Mouse (Mus musculus): ENCODE data around the gene Nav2.
A peak's percentile ranks its signal among the peaks of the same experiment; 100 is the strongest.

The Nav2 gene

DNA sequence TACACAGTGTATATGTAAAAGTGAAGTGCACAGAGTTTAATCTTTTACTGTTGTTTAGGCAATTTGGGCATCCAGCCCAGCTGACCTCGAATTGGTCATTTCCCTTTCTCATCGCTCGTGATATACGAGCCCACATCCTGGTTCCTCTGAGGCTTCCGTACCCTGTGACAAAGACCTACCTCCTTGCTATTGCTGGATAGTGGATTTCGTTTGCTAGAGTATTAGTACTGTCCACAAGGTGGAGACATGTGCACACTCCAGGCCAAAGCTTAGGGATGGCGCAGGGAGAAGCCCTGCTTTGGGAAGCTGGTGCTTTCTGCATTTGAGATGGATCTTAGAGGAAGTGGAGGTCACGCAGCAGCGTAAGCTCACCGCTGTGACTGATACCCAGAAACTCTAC is 559.3 kb downstream of the Nav2 start:
- DNase-seq = no peak

DNA sequence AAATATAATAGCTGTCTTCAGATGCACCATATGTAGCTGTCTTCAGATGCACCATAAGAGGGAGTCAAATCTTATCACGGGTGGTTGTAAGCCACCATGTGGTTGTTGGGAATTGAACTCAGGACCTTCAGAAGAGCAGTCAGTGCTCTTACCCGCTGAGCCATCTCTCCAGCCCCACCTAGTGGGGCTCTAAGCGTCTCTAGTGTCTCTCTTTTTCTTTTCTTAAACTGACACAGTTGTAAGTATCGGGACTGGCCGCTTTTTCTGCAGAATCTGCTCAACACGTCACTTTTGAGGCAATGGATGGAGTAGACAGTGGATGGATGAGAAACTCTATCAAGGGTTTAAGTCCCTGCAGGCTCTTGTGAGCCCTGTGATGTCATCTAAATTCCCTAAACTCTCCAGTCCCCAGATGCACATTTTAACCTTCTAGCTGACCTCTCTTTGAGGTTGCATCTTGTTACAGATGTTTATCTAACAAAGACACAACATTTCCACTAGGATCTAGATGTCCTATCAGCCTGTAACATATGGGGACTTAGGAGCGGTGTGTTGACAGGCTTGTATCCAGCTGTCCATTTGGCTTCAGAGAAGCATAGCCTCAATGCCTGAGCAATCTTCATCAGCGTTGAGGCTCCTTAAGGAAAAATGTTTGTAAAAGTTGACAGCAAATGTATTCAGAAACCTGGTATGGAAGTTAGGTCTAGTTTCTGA is 560.1 kb downstream of the Nav2 start:
- DNase-seq = no peak

DNA sequence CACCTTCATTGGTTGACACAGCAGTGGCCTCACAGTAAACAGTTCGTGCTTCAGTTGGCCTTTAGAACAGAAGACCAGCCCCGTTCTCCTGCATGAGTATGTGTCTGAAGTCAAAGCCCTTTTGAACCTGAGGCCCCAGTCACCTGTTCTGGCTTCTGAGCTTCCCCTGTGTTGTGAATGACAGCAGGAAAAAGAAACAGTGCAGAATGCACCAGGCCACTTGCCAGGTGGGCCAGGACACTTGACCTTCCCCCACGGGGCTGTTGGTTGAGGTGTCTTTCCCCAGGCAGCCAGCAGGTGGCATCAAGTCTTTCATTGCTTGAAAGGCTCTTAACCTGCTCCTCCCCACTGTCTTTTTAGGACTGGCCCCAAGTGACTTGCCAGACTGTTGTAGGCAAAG is 562.8 kb downstream of the Nav2 start:
- DNase-seq = peak; percentile 53

DNA sequence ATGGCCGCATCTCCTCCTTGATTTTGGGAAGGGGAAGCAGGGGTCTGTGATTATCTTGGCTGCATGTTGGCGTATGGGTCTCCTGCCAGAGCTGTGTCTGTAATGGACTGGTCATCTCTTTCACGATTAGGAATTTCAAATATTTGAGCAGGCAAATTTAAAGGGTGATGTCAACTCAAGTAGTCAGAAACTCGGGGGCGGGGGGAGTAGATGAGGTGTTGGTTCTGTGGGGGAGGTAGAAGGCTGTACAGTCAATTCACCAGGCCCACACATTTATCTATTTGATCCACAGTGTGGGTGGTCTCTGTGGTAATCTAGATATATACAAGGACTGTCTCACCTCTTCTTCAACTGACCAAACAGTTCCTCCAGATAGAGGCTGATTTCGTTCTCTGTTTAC is 566.8 kb downstream of the Nav2 start:
- DNase-seq = no peak

DNA sequence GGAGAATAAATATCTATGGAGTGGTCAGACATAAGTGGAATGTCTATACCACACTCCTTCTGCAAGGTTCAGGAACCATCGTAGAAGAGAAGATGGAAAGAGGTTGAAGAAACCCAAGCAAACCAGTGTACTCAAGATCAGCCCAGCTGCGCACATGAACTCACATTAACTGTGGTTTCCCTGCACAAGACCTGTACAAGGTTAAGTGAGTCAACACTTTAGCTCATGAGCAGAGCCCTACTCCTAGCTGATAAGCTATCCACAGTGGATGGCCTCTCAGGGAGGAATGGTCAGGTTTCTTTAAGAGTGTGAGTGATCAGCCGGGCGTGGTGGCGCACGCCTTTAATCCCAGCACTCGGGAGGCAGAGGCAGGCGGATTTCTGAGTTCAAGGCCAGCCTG is 567.6 kb downstream of the Nav2 start:
- DNase-seq = no peak

DNA sequence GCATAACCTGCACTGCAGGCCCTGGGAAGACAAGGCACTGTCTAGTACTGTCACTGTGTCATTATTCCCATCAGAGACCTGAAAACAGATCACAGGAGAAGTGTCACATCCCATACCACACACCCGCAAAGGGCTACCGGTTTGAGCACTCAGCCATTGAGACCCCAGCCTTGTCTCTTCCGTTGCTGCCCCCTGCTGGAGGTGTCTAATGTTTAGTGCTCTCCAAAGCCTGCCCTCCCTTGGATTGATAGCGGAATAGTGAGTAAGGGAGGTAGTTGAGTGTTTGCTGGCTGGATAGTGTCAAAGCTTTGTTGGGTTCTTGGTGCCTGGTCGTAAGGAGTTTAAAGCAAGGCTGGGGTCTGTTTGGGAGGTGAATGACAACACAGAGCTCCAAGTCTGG is 568.1 kb downstream of the Nav2 start:
- DNase-seq = no peak

DNA sequence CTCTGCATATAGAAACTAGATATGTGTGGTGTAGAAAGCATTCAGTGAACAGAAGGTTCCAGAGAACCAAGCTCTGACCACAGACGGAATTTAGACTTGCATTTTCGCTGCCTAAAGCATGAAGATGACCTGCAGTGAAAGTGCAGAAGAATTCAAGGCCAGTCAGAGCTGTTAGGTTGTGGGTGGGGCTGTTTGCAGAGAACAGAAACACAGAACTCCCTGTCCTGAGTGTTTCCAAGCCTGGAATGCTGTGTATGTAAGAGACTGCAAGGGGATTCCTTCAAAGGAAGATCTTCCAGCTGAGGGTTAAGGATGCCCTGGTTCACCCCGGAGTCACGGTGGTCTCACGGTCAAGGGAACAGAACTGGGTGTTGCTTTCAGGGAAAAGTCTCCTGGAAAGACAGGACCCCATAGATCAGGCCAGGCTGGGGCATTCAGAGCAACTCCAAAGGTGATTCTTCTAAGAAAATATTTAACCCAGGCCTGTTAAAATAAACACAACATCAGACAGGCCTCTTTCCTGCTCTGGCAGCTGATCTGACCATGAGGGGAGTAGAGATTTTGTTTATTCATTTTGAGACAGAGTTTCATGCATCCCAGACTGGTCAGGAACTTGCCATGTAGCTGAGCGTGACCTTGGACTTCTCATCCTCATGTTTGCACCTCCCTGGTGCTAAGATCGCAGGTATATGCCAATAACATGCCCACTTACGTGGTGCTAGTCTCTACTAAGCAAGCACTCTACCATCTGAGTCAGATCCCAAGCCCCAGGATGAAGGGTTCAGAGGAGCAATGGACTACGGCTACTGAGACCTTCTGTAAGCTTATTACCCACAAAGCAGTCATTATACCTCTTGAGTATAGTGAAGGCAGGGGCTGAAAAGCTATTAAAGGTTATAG is 568.8 kb downstream of the Nav2 start:
- no peak for DNase-seq

DNA sequence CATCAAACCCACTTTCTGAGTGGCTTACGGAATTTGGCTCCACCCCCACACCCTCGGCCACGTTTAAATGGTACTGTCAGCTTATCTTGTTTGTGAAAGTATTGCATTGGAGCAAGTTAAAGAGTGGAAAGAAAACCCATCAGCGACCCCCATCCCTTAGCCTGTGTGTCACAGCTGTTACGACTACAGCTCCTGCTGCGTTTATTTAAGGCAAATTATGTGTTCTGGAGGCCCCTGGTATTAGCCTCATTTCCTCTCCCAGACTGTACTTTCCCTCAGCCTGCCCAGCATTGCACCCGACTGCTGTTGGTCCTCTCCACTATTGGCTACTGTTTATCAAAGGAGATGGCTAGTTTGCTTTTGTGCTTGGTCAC is 569.4 kb downstream of the Nav2 start:
- DNase-seq = no peak

DNA sequence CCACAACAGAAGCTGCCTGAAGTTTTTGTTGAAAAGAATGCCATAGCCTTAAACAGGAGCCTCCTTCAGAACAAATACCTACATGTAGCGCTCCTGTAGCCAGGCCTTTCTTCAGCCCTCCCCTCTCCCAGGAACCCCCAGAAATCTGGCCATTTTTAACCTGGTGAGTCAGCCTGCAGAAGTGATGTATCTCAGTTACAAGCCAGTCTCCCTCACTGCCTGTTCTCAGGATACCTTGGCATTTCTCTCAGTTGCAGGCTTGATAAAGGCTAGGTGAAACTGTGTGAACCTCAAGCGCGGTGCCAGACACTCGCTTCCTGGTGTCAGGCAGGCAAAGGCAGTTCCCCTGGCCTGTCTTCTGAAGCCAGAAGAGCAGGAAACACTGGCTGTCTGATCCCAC is 570.4 kb downstream of the Nav2 start:
- DNase-seq = no peak

DNA sequence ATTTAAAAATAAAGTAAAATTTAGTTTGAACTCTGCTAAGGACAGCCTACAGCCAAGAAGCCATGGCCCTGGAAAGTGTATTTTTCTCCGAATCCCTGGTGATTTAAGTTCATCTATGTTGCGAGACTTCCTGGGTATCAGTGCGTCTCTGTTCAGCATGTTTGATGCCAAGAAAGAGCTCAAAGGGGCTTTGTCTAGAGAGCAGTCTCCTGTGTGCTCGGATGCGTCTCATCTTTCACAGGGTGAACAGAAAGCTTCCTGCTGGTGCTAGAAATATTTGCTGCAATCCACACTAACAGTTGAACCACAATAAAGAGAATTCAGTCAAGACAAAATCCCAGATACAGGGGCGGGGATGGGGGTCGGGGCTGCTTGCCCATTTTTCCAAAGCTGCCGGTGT is 572.4 kb downstream of the Nav2 start:
- DNase-seq = no peak

DNA sequence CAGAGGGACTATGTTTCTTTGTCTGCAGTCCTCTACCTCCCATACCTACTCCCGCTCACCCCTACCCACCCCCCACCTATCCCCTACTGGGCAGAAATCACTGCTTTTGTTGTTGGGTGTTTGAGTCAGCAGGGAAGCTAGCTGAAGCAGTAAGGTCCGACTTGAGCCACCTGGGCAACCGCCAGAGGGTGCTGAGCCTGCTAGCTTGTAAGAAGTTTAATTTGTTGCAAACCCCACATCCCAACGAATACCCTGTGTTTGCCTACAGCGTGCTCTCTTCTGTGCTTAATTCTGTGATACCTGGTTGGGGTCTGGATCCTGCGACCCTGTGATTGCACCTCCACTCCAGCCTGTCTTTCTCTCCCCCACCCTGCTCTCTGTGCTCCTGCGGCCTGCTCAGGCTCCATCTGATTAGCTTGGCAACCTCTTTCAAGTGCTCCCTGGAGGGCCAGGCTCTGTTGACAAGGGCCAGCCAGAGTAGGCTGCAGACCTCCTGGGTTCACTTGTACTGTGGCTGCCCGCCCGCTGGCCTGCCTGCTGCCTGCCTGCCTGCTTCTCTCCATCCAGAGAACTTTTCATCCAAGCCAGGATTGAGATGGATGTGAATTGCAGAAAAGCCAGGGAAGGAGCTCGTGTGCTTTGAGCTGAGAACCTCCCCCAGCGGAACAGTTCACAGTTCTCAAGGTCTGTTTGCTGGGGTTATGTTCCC is 575.7 kb downstream of the Nav2 start:
- peak; percentile 41 for DNase-seq

DNA sequence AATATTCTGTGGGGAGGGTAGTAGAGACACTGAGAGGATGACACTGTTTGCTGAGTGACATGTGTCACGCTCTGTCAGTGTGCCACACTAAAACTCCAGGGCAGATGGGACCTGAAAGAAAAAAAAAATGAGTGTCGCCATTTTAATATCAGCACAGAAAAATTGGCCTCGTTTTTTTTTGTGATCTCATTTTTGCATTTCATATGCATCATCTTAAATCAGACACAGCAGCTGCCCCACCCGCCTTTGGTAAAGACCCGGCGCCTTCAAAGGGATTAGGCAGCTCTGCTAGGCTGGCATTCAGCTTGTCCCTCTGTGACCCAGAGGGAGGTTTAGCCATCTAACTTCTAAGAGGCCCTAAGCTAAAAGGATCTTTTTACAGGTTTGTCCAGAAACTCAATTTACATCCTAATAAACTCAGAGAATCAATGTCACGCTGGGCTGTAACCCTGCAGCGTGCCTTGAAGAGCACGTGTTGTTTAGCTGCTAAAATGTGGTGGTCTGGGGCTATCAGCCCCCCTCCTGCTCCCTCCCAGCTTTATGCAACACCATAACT is 576.9 kb downstream of the Nav2 start:
- DNase-seq = no peak

DNA sequence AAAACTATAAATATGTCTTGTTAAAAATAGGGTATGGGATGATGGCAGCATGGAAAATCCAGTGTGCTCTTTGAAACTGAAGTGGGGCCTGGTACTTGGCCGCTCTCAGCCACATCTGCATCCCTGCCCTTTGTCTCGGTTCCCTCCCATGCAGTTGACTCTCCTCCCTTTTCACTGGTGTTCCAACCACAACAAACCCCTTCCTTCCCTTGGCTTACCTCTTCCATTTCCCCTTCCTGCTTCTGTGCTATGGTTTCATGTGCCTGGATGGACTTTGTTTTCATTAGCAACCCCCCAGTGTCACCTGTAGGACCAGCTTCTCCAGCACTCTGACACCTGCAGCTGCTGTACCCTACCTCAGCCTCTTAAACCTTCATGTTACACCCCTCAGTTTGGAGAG is 578.8 kb downstream of the Nav2 start:
- DNase-seq = no peak

DNA sequence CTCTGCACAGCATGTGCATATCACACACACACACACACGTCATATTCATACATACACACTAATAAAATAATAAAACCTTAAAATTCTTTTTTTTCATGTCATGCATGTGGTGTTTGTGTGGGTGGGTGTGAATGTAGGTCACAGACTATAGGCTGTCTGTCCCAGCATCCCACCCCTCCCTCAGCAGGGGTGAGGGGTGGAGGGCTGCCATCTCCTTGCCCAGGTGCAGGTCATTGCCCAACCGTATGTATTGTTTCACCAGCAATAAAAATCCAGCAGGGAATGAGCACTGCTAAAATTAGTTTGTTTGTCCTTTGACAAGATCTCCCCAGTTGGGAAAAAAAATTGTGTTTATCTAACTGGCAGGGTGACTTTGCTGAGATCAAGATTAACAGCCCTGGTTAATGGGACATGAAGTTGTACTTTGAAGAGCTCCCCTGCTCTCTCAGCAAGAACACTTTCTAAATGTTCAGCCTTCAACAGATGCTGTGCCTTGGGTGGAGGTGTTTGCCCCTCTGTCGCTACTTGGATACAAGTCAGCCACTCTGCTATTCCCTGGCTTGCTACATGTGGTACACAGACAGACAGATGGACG is 580.1 kb downstream of the Nav2 start:
- DNase-seq = no peak

DNA sequence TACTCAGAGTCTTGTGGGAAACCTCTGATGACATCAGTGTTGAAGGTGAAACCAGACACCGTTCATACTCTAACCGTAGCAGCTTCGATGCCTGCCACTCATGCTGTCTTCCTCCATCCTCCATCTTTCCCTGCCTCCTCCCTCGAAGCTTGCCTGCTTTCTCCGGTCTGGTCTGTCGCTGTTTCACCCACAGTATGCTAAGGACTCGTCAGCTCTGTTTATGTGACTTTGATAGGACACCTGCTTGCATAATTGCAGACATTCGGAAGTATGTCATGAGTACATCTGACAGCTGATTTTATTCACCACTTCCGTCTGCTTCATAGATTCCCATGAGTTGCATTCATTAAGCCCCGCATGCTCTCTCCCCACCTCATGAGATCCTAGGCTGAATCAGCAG is 582.3 kb downstream of the Nav2 start:
- DNase-seq = no peak

DNA sequence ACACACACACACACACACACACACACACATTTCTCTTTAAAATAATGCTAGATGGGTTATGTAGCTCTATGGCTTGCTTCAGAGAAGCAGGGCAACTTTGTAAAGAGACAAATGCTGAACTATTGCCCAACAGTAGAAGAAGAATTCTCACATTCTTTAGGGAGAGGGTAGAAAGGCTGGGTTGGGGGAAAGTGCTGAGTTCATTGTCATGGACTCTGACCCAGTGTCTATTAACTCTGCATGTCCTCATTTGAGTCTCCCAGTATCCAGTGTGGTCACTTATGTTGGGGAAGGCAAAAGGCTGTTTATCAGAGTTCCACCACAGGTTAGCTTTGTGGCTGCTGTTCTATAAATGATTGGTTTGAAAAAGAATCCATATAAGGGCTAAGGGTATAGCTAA is 584.1 kb downstream of the Nav2 start:
- DNase-seq = no peak

DNA sequence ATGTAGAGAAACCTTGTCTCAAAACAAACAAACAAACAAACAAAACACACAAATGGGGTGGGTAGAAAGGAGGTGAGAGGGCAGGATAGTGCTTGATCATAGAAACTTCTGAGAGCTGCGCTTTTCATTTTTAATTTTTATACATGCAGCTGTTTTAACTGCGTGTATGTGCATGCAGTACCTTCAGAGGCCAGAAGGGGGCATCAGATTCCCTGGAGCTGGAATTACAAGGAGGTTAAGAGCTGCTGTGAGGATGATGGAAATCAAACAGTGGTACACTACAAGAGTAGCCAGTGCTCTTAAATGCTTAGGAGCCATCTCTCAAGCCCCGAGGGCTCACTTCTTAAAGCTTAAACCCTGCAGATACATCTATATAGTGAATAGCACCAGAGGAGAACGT is 584.7 kb downstream of the Nav2 start:
- no peak for DNase-seq

DNA sequence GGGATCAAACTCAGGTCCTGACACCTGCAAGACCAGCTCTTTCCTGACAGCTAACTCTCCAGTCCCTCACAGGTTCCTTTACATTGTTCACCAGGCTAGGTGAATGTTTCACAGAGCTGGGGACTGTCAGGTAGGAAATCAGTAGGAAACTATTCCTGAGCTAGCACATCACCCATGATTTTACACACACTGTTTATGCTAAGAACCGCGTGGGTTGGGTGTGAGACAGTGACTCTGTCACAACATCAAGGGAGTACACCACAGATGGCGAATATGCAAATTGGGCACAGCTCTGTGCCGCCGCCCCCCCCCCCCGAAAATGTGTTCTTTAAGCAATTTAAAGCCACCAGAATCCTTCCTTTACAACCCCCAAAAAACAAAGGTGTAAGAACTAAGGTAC is 586.1 kb downstream of the Nav2 start:
- no peak for DNase-seq

DNA sequence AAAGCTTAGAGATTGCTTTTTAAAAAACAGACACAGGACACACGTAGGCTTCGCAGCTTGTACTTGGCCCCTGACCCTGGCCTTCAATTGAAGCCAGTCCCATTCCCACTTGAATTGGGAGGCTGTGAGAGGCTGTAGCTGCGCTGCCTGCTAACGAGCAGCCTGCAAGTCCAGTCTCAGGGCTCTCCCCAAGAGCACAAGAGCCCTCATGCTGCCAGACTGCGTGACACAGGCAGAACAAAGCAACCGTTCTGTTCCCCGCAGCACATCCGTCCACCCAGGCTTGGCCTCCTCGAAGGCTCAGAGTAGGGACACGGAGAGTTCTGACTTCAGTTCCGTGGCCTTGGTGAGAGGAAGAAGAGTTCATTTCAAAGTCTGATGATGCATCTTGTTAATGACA is 587.6 kb downstream of the Nav2 start:
- DNase-seq = no peak

DNA sequence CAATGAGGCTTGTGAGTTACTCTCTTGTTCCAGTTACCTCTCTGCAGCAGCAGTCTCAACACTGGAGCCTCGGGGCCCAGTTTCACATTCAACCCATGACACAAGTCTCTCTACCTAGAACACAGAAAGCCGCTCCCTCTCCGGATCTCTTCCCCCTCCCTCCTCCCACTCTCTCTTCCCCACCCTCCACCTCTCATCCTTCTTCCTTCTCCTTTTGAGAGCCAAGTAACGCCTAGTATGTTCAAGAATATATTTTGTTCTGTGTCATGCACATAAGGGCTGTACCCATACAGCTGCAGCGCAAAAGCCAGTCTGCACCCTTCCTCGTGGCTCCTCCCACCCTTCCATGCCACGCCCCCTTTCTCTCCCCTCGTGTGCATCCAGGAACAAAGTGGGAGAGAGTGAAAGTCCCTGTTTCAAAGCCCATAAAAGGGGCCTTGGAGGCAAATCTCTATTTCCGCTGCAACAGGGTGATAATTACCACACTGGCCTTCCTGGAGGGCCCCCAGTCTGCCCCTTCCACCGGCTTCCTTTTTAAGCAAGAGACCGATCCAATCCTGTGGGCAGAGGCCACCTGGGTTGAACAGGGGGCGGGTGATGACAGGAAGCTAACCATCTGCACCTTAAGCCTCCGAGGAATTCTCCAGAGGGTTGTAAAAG is 588.4 kb downstream of the Nav2 start:
- no peak for DNase-seq

DNA sequence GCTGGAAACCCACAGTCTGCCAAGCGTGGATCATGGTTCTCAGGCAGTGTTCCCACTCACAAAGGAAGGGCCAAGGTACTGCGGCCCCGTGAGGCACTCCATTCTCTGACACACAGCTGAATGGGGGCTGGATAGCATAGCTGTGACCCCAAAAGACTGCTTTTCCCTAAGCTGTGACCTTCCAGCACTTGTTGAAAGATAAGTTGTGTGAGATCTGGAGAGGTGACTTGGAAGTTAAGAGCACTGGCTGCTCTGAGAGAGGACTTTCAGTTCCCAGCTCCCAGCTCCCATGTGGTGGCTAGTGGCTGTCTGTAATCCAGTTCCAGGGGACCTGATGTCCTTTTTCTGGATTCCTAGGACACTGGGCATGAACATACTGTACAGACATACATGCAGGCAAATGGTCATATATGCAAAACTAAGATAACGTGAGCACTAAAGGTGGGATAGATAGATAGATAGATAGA is 588.9 kb downstream of the Nav2 start:
- no peak for DNase-seq

DNA sequence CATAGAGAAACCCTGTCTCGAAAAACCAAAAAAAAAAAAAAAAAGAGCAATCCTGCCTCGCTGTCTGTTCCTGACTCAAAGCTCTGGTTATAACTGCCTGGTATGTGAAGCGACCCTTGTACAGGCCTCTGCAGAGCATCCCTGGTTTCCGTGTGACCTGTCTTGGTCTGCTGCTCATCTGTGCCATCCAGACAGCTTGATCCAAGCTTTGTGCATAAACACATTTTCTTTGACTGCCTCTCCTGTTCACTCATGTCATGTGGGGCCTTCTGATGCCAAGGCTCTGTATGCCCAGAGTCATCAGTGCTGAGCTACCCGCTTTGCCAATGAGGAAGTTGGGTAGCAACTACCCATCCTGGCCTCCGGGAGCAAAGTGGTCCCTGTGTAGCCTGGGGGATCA is 591.1 kb downstream of the Nav2 start:
- no peak for DNase-seq

DNA sequence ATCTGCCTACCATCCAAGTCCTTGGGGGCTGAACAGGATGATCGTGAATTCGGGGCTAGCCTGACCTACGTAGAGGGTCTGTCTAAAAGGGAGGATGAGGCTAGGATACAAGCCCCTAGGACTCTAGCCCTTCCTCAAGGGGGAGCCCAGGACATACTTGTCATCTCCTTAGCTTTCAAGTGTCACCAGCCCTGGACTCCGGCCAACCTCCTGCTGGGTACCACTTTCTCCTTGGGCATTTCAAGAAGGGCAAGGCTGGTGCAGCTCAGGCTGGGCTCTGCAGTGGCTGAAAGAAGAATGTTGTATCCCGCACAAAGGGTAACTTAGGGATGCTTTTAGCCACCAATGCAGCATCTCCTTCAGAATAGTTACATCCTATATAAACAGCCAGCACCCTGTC is 592.4 kb downstream of the Nav2 start:
- DNase-seq = no peak

Data from cerebellum, adult 11 months (tissue).